Mouse (Mus musculus): Measurements from ENCODE around the gene Dusp1. TPM values are rescaled to one million over a fixed set of nuclear protein-coding genes. Genes with fewer than 3 reads are reported as not detected.

Dusp1 gene
- total RNA-seq, 2 experiments from 2014 or later: 66.9 to 69.5 TPM

DNA sequence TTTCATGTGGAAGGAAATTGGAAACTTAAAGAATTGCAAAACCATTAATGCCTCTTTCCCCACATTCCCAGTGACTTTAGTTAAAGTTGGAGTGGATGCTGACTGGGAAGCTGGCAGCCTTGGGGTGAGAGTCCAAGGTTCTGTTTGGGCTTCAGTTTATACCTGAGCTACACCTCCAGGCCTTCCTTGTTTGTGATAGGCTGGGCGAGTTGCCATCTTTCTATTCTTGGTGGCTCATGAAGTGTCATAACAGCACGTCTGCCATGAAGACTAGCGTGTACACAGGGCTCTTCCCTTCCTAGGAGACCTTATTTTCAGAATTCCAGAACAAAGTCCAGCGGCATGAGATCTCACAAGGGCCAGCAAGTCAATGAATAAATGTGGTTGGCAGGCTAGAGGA lies 39.2 kb downstream of the Dusp1 start:
- no peak for DNase-seq

DNA sequence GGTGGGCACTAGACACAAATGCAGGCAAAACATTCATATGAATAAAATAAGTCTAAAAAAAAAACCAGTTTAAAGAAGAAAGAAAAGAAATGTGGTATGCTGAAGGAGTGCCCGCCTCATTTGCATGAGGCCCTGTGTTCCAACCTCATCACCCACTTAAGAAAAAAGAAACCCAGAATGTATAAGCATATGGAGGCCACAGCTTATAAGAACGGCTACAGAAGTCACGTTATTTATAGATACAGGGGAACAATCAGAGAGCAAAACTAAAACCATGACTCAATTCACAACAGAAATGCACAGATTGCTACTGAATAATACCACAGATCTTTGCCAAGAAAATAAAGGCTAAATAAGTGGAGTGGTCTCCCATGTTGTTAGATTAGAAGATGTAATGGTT lies 43.6 kb downstream of the Dusp1 start:
- DNase-seq: no peak

DNA sequence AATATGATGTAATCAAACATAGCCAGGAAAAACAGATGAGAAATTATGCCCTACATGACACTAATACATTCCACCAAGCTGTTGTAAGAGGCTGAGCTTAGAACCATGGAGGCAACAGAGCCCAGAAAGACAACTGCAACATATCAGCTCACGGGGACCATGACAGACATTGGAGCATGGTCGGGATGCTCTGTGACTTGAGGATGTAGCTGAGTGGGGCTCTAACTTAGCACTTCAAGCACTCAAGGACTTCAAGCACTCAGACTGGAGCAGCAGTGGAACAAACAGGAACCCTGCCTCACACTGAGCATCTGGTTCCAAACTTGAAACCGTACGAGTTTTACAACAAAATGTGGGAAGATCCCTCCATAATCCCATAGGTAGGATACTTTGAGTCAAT lies 46.3 kb downstream of the Dusp1 start:
- no peak for DNase-seq

DNA sequence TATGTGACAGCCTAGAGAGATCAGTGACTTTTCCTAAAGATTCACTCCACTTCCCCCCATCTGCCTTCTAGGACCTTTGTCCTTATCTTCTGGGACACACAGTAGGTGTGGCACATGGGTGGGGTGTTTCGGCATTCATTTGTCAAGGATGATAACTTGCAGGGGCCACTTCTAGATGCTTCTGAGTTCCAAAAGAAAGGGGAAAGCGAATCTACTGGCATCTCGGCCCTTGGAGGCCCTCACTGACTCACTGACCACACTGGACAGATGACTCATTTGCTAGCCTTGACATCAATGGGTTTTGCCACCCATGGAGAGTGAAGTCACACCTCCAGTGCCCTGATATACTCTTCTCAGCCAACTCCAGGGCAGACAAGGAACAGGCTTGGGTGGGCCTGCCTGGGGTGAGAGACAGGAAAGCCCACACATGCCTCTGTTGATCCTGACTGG lies 47.3 kb downstream of the Dusp1 start:
- DNase-seq: no peak

DNA sequence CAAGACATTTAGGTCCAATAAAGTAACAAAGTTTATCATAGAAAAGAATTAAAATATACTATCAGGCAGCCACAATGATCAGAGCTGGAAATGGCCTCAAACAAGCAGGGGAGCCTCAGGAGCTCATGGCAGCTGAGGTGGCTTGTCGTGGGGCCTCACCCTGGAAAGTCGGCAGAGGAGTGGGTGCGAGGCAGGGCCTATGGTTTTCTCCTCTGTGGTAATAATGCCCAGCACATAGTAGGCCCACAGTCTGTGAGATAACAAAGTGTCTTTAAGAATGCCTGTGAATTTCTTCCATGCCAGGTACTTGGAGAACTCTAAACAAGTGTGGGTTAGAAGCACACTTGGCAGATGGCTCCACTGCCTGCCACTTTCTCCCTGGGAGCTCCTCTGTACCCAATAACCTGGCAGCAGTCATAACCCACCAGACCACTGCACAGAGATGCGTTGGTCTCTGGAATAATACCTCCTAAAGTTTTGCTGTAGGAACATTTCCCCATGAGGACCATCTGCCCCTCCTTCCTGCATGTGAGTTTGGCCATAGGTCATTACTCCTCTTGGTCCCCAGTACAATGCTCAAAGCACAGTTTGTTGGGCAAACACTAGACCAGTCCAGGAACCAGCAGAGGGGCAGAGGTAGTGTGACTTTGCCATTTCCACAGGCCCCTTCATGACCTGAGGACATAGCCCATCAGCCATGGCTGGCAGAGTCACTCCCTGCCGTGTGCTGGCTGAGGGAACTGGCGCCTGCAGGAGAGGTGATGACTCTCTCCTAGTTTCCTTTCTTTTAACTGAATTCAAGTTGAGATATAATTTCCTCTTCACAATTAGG lies 48.3 kb downstream of the Dusp1 start:
- DNase-seq: no peak

DNA sequence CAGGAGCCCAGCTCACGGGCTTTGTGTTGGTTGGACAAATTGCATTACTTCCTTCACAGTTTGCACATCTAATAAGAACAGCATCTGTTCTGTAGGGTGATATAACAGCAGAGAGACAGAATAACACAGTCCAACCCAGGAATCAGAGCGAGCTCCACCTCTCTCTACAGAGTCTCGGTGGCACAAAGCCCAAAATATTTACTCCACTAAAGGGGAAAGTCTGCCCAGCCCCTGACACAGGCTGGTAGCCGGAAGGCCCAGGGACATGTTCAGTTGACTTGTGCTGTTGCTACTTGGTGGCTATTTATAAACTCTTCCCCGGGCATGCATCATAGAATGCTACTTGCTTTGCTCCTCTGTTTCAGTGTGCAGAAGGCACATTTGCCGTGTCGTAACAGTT lies 49.0 kb downstream of the Dusp1 start:
- peak; percentile 38 for DNase-seq

DNA sequence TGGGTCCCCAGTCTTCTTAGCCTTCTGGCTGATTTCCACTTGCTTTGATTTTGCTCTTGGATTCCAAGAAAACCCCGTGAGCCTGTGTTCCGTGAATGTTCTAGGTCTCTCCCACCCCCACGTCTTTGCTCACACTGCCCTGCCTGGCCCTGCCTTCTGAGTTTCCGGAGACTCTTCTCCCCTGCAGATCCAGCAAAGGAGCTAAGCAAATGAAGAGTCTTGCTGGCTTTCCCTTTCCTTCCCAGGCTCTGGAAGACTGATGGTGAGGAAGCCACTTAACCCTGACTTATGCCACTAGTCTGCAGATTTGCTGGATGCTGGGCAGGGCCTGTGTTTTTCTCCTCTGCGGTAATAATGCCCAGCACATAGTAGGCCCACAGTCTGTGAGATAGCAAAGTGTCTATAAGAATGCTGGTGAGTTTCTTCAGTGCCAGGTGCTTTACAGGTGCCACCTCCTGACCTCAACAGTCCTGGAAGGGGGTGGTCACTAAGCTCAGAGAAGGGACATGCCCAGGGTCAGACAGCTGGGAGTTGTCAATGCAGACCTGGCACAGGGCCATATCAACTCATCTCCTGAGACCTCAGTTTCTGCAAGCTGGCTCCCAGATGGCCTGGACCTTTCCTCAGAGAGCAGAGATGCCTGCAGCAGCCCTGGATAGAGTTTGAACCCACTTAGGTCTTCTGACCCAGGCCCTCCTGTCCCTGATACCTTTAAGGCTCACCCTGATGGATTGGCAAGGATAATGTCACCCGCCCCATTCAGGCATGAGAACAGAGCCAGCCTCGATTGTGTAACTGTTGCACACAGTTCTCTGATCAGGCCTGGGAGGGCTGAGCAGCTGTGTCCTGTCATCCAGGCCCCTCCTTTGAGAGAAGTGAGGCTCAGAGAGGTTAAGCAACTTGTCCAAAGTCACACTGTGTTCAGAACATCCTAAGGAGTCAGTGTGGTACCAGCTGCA lies 49.8 kb downstream of the Dusp1 start:
- DNase-seq: peak; percentile 63

DNA sequence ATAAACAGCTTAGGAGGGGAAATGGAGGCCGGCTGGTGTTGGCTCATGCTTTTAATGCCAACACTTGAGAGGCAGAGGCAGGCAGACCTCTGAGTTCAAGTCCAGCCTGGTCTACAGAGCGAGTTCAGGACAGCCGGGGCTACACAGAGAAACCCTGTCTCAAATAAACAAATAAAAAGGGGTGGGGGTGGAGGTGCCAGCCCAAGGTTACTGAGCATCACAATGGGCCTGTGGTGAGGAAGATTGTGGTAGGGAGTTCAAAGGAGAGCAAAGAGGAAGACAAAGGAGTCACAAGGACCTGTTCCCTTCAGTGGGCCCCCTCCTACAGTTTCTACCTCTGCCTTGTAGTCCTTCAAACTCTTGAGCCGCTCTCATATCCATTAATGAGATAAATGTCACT lies 50.7 kb downstream of the Dusp1 start:
- no peak for DNase-seq

DNA sequence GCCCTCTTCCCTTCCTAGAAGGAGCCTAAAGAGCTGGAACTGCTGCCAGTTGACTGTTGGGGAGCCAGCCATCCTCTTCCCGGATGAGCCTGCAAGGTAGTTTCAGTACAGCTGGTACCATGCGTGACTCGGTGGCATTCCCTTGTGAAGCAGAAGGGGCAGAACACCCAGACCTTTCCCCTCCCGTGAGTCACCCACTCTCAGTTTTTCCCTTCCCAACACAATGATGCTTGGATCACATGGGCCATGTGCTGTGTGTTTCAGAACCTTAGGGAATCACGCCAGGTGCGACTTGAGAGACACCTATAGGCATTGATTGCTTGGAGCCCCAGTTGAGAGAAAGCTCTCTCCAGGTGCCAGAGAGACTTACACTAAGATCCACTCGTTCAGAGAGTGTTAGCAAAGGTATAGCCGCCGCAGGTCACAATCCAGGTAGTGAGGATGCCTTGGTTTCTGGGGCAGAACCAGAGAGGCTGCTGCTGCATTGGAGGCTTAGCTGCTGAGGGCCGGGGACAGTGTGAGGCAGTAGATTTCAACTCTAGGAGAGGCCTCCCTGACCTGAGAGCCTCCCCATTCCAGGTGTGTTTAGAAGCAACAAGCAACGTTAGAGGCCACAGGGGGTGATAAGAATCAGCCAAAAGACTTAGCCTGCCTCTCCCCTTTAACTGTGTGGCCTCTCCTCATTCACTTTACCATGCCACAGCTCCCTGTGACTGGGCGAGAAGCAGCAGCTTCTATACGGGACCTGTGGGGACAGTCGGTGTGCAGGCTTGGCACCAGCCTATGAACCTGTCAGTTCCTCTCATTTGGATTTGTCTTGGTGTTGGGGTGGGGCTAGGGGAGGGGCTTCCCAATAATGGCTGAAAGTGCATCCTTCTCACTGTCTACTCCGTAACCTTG lies 51.5 kb downstream of the Dusp1 start:
- no peak for DNase-seq

DNA sequence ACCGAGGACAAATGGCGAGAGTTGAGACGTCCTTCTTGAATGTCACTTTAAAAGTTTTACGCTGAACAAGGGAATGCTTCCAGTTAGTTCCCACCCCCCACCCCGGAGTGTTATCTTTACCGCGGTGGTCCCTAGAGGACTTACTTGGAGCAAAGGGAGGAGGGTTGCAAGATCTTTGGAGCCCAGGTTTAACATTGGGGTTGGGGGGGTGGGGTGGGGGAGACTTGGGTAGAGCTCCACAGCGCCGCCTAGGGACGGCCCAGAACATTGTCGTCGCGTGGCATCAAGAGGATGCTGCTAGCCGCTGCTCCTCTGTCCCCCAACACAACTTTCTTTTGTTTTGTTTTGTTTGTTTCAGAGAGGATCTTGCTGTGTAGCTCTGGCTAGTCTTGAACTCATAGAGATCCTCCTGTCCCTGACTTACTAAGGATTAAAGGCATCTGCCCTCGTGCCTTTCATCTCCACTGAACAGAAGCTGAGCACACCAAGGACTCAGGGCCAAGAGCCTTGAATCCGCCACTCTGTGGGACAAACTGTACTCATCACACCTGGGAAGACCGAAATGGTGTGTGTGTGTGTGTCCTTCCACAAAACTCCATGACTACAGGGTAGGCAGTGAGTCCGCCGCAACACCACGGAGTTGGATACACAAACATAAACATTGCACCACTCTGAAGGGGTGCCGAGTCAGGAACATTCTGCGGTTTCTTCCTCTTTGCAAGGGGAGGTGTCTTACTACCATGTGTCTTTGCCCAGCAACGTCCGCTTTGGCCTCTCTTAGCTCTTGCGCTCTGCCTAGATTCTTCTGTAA lies 52.8 kb downstream of the Dusp1 start:
- peak; percentile 83 for DNase-seq

DNA sequence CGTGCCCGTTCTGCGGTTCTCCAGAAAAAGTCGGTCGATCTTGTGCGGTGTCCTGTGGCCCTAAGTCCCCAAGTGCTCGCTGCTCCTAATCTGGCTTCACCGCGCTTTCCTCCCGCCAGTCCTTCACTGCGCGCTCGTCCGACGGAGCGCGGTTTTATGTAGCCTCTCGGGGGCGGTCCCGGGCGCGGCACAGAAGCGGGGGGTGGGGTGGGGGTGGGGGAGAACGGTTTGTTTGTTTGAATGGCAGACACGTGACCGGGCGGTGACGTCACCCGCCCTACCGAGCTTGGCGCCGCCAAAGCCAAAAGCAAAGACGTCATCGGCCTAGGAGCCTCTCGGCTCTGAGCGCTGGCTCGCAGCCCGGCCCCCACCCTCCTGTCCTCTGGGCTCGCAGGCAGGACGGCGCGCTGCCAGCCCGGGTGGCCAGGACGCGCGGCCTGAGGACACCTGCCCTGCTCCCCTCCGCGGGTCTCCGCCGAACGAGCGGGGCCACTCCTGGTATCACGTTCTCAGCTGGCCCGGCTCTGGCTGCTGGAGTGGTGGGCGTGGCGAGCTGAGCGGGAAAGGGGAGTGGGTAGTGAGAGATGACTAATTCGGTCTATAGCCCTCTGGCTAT lies 53.5 kb downstream of the Dusp1 start:
- DNase-seq: peak; percentile 98

DNA sequence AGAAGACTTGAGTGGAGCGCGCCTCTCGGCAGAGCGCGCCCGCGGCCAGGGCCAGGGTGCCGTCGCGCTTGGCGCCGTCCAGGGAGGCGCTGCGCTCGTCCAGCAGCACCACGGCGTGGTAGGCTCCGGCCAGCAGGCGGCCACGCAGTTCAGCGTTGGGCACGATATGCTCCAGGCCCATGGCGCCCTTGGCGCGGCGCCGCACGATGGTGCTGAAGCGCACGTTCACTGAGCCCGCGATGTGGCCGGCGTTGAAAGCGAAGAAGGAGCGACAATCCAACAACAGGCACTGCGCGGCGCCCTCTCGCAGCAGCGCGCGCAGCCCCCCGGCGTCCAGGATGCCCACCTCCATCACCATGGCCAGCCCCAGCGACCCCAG lies 54.0 kb downstream of the Dusp1 start:
- DNase-seq: peak; percentile 90

DNA sequence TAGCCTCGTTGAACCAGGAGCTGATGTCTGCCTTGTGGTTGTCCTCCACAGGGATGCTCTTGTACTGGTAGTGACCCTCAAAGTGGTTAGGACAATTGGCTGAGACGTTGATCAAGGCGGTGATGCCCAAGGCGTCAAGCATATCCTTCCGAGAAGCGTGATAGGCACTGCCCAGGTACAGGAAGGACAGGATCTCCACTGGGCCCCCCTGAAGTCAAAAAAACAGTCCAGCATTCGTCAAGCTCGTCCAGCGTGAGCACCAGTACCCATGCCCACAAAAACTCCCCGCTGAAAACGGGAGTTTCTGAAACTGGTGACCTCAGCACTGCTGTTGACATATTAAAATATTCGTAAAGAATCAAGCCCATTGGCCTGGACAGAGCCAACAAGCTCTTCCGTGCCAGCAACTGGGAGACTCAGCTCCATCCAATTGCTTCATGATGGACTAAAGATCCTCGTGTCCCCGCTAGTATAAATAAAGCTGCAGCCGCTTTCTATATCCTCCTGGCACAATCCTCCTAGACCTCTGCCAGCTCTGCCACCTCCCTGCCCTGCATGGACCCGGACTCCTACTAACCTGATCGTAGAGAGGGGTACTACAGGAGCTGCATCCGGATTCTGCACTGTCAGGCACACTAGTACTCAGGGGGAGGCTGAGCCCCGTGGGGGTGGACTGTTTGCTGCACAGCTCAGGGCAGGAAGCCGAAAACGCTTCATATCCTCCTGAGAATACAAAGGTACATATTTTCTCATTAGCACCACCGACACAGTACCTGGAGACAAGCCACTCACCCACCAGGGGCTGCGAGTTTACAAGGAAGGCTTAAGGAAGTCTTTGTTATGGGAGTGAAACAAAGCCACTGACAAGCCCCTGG lies 54.7 kb downstream of the Dusp1 start:
- peak; percentile 60 for DNase-seq

DNA sequence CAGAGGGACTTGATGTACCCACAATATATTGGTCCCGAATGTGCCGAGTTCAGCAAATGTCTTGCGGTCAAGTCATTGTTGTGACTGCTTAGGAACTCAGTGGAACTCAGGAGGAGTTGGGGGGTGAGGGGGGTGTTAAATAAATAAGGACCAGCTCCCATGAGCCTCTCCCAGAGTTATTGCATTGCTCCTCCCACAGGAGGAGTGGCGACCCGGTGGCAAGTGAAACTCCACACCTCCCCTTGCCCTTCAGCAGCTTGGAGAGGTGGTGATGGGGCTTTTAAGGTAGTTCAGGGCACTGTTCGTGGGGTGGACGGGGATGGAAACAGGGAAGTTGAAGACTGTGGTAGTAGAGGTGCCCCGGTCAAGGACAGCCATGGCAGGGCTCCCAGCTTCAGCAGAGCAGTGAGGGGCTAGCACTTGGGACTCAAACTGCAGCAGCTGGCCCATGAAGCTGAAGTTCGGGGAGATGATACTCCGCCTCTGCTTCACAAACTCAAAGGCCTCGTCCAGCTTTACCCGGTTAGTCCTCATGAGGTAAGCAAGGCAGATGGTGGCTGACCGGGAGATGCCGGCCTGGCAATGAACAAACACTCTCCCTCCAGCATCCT lies 55.8 kb downstream of the Dusp1 start:
- peak; percentile 62 for DNase-seq

DNA sequence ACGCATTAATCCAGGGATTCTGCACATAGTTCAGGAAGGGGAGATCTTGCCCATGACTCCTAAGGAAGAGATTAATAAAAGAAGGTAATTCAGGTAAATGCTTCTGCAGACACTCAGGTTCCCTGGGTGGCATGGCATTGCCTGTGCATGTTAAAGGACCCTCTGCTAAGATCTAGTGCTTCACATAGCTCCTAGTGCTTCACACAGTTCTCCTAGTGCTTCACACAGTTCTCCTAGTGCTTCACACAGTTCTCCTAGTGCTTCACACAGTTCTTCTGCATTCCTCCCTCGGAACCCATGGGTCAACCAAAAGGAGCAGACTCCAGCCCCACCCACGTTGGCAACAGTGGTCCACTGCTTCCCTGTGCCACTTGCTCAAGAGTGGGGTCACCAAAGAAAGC lies 56.7 kb downstream of the Dusp1 start:
- DNase-seq: no peak

DNA sequence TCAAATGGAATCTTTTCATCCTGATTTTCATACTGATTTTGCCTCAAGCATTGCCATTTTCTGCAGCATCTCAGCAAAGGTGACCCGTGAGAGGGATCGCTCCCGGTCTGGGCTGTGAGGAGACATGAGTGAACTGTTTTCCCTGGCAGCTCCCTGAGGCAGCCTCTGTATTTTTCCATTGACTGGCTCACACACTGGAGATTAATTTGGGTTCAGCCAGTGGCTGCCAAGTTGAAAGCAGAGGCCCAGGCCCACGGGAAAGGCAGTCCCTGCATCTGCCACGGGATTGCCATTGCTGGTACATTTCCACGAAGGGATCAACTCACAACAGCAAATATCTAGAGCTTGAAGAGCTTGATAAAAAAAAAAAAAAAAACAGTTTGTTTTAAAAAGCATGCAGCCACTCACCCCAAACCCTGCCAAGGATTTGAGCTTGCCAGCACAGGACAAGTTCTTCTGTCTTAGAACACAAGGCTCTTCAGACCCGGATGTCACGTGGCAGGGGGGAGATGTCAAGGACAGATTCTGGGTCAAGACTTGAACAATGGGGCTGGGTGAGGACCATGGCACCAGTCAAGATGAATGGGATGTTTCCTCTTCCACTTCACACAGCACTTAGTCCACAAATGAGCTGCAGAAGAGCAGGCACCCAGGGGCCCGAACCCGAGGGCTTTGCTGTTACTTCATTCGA lies 57.8 kb downstream of the Dusp1 start:
- DNase-seq: peak; percentile 78

DNA sequence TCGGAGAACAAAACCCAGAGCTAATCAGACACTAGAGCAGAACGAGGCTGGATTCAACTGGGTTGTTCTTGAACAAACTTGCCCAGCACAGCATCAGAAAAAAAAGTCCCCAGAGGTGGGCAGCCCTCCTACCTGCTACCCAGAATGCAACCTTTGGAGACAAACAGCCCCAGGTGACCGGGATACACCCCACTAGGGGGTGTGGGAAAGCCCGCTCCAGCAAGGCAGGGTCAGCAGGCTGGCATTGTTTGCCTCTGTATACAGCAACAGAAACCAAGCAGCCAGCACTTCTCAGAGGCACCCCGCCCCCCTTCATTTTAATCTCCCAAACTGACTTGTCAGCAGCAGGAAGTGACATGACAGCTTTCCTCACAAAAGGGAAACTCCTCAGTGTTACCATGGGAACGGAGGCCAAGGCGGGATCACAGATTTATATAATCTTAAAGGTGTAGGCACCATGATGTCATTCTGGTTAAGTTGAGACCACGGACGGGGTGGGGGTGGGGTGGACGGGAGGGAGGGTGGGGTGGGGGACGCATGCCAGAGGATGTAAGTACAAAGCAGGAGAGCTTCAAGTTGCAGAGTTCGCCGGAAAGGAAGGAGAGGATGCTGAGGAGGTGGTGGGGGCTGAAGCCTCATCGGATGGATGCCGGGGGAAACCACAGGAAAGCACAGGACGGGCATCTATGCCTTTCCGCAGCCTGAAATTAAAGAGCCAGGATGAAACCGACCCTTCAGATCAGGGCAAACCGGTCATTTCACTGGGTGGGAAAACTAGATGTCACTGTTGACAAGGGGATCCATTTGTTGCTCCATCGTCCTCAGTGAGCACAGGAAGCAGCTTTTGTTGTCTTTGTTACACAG lies 58.9 kb downstream of the Dusp1 start:
- peak; percentile 85 for DNase-seq

DNA sequence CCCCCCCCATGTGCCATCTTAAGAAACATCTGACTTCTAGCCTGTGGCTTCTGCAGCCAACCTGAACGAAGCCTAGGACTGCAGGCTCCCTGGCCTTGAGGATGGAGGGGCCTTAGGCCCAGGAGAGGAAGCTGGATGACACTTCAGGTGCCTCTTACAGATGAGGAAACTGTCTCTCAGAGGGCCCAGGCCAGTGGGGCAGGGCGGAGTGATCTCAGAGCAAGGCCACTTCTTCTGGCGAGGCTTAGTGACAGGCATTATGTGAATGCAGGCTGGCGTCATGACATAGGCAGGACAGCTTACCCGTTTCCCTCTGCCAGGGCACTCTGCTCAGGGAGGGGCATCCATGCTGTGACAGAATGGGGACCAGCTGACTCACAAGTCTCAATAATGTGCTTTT lies 60.1 kb downstream of the Dusp1 start:
- DNase-seq: no peak

Data from heart, postnatal 4 days (tissue).